Mouse (Mus musculus) right cerebral cortex, postnatal 10 days (tissue): ENCODE data around the gene Lamb3.

Experiments
- DNase-seq, 2 experiments: peaks; one replicate each; pipeline ENCODE4 v3.0.0; 2021; ENCODE audit warnings: low spot score in 2 of 2

Gene Lamb3

DNA sequence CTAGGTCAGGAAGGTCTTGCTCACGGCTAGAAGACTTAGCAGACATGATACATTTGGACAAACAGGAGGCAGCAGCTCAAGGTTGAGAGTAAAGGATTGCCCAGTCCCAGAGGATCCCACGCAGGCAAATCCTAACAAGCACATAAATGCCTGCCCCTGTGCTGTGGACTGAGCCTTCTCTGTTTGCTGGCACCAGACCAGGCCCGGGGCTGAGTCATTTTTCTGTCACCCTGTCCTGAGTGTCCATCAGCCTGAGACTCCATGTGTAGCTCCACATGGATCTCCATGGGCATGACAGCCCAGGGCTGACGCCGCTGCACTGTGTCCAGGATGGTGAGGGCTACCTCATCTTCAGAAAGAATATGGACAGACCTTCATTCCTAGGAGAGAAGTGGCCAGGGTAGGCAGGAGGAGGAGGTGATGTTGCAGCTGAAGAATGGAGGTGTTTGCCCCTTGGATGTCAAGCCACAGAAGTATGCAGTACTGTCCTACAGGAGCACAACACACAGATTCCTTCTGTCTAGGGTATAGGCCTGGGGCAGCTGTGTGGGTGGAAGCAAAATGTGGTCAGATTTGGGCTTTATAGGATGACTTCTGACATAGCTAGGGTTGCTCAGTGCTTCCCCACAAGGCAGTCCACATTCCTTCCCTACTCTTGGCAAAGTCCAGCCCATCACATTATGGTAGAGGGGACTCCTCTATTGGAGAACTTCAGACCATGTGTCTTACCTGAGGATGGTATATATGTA, 134.9 kb downstream of the Lamb3 start:
- no peak for DNase-seq

DNA sequence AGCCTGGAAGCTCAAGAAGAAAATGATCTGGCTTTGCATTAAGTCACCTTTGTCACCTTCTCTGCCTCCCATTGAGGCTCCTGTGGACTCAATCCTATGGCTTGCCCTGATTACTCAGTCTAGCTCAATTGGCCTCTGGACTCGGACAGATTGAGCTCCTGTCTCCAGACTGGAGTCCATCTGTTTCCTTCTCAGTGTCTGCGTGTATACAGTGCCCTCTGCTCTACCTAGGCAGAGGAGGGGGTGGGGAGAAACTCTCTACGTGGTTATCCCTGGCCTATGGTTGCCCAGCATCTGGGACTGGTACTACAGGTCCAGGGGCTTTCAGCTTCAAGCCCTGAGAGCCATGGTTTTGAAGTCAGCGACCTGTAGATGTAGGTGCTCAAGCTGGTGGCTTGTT, 136.4 kb downstream of the Lamb3 start:
- DNase-seq = no peak

DNA sequence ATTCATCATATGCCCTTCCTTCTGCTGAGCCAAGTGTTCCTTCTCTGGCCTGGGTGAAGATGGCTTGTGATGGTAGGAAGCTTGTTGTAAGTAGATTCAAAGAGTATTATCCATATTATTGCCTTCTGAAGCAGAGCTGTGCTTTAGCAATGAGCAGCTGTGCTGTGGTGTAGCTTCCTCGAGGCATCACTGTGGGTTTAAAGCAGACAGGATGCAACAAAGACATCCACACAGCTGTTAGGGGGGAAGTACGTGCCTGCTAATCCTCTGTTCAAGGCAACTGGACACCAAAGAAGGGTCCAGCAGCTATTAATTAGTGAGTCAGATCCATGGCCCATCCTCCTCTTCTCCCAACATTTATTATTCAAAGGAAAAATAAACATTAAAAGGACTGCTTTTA, 137.5 kb downstream of the Lamb3 start:
- no peak for DNase-seq

DNA sequence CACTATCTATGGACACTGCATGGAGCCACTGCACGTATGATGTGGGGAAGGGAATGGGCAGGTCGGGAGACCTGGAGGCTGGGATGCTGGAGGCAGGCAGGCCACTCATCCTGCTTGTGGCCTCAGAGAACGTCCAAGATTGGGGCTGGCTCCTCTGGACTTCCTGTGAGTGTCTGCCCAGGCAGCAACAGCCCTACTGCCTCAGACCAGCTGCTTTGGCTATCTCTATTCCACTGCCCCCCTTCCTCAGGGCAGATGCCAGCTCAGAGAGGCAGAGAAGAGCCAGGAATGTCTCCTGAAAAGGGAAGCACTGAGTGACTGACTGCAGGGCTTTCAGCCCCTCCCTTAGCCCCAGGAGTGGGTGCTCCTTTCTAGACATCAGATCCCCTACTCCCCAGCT, 139.4 kb downstream of the Lamb3 start:
- no peak for DNase-seq

DNA sequence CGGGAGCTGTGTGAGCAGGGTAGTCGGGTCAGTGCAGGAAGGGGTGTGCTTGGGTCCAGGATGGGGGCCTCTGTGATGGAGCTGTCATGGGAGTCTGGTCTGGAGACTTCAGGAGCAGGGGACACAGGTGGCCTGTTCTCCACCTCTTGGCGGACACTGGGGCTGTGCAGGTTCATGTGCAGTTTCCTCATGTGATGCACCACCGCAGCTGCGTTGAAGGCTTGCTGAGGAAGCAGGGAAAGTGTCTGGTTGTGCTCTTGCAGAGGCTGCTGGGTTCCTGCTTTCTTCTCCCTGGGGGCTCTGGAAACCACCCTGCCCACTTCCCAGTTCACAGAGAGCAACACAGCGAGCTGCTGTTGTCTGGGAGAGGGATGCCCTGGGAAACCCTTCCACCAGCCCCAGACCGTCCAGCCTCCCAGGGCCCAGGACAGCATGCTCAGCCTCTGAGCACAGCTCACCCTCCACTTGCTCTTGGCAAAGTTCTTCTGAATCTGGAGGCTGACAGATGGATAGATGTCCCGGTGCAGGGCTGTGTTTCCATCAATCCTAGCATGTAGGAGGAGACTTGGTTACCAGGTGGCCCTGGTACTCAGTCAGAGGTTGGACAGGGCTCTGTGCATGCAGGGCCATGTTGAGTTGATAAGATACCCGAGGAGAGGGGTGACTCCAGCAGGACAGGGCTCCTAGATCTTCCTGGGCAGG, 140.9 kb downstream of the Lamb3 start:
- DNase-seq = no peak

DNA sequence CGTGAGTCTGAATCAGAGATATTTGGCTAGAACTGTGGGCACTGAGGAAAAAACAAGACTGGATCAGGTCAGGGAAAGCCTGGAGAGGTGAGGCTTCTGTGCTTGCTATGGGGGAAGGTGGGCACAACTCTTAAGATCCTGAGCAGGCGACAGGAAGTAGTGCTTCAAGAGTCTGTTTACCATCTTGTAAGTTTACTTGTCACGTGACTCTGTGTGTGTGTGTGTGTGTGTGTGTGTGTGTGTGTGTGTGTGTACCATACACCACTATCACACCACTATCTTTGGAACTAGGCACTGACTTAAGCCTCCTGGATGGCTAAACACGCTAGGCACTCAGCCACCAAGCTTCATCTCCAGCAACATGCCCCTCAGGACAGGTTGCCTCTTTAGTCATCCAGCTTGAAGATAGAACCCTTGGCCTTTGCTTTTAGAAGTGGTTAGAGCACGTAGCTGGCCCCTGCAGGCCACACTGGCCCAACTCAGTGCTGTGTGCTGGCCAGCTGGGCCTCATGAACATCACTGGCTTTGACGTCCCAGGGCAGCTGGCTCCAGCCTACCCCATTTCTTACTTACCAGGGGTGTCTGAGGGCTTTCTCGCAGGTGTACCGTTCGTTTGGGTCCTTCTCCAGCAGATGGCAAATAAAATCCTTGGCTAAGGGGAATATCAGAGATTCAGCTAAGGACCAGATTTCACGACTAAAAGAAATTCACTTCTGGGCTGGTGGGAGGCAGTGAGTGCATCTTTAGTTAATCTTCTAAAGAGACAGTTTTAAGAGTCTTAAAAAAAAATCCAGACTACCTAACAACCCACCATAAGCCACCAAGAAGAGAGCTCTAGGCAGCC, 142.4 kb downstream of the Lamb3 start:
- no peak for DNase-seq

DNA sequence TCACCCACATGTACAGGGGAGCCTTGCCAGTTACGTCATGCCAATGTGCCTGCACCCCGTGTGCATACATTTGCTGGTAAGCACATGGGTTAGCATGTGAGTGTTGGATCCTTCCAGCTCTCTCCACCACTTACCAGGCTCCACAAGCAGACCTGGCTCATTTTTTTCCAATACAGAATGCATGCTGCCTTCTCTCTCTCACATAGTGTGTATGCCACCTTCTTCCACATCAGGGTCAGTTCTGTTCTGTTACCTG, 143.0 kb downstream of the Lamb3 start:
- DNase-seq = peak; percentile 61 to 77

DNA sequence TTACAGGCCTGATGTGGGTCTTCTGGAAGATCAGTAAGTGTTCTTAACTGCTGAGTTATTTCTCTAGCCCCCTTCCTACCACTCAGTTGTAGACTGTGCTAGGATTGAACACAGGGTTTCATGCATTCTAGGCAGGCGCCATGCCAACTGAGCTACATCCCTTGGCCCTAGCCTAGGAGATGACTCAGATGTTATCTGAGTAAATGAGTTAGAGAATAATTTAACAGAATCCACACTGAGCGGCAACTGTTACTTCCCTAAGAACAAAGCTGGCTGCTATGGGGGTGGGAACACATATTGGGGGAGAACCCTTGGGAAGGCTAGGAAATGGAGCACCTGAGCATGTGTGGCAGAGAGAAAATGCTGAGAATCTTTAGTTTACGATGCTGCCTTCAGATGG, 144.1 kb downstream of the Lamb3 start:
- DNase-seq = no peak

DNA sequence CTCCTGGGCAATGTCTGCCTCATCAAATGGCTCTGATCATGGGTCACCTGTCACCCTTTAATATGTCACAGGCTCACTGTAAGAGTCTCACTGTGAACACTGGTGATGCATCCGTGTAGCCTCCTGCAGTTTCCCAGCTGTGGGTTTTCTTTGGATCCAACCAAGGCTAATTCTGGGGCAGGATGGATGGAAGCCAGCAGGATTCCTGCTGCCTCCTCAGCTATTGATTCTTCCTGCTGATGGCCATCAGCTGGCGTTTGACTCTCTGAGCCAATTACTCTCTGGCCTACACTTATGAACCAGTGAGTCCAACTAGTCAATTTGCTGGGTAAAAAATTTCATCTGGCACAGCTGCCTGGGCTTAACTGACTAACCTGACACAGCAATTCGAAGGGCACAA, 151.7 kb downstream of the Lamb3 start:
- no peak for DNase-seq

DNA sequence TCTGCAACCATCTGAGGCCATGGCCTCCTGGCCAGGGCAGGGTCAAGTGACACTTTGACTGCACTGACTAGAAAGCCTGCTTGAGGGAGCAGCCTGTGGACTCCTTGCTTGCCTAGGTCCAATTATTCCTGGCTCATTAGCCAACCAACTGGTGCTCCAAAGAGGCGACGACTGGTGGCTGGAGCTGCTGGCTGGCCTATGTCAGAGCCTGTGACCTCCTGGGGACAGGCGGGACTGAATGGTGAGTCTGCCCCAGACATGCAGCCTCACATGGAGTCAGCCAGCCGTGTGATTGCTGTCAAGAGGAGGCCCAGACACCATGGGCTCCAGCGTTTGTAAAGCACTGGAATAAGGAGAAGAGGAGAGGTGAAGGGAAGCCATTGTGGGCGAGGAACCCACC, 153.7 kb downstream of the Lamb3 start:
- no peak for DNase-seq

DNA sequence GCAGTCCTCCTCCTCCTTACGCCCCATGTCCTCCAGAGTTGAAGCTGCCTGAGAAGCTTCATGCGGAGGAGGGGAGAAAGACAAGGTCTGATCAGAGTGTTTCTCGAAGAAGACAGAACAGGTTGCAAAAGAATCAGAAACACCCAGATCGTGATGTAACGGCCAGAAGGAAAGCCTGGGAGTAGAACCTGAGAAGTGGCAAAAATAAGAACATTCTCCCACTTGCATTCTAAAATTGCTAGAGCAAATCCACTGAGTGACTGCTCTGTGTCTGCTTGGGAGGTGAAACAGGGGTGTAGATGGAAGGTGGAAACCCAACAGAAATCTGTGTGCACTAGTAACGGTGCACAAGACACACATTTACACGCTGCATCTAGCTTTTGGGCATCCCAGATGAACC, 154.6 kb downstream of the Lamb3 start:
- DNase-seq = no peak

DNA sequence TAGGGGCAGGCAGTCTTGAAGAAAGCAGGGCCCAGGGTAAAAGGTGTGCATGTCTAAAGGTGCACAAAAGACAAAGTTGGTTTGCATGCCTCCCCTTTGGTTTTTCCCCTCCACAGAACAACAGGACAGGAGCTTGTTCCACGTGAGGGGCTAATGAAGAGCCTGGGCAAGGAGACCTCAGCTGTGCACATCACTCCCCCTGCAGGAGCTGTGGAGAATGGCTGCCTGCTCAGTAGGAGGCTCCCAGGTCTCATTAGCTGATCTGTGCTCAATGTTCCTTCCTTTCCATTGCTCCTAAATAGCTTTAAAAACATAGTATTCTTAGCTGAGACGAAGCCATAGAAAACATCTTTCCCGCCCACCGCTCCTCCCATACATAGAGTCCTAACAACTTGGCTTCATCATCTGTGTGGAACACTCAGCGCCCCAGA, 156.3 kb downstream of the Lamb3 start:
- peak in 1 of 2 experiments; percentile 63 for DNase-seq

DNA sequence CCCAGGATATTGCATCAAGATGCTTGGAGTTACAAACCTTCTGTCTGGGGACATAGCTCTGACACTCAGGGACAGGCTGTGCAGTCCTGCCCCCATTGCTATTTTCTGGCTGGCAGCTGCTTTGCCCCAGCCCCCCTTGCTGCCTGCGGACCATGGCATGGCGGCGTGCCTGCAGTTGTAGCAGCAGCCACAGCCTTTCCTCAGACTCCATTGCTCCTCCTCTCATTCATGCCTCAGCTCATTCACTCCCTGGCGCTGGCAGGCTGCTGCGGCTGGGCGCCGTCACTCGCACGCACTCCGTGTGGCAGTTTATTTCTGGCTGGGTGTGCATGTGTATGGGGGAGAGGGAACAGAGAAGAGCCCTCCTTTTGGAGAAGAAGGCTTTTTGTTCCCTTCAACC, 160.6 kb downstream of the Lamb3 start:
- peak; percentile 88 to 89 for DNase-seq

DNA sequence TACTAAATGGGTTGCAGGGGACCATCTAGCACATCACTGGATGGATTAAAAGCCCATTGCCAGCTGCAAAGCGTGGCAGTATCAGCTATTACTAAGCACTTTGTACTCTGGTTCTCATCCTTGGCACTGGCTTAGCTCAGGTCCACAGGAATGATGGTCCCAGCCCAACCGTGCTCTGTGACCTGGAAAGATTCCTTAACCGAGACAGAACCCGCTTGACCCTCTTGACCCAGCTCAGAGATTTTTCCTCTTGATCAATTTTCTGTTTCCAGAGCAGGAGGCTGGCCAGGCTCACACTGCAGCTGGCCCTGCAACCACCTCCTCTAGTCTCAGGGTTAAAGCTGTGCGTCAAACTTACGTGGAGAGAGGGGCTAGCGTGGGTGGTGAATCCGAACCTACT, 161.6 kb downstream of the Lamb3 start:
- DNase-seq = no peak

DNA sequence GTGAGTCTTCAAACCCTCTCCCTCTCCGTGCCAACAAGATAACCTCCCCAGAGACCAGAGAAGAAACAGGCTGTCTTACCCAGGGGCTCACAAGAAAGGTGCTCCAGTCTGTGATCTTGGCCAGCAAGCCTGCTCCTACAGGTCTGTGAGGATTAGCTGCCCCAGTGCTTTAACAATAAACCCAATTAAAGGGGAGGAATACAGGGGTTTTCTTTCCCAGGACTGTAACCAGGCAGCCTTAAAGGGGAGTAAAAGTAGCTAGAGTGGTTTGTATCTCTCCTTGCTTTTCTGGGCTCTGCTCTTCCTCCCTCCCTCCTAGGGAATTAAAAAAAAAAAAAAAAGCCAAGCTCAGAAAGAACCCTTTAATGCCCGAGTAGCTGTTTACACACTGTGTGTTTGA, 162.6 kb downstream of the Lamb3 start, which contains the start of gene Camk1g:
TSS of gene Camk1g (minus strand) at position 203 of the 400 bp plus-strand sequence.
- DNase-seq = peak; percentile 63 to 77

DNA sequence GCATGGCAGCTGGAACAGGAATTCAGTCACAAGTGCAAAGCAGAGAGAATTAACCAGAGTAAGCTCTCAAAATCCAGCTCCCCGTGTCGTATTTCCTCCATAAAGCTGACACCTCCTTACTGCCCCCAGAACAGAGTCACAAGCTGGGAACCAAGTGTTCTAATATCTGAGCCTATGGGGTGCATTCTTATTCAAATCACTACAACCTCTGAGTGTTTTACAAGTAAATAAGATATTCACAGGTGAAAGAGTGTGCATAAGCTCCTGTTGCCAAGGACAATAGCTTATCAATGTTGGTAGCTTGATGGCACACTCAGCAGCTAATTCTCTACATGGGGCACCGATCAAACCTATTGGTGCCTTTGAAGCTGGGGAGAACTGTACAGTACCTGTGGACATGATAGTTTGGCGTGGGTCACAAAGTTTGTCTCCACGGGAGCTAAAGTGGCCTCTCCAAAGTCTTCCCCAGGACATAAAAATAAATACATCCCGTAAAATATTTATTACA, 166.5 kb downstream of the Lamb3 start:
- no peak for DNase-seq

DNA sequence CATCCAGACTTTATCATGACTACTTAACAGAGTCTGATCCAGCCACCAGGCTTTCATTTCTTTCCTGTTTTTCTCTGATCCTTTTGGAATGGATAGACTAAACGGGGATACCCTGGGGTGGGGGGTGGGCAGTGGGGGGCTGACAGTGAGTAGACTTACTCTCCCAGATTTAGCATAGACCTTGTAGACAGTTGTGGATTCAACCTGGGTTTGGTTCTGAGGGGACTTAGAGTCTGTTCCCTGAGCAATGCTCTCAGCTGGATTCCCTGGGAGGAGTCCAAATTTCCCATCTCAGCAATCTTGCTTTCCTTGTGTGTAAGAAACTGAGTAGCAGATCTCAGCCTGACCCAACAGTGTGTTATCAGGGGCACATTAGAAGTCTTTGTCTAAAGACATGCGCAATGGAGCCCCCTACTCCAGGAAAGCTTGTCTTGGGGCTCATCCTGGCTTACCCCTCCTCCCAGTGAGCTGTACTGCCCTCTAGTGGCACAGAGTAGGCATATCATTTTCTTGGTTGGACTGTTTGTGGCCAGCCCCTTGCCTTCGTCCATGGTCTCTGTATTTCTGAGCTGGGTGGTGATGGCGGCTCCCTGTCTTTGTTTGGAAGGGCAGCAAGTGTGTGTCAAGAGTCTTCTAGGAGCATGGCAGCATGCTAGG, 169.1 kb downstream of the Lamb3 start:
- DNase-seq = peak; percentile 49 to 66

DNA sequence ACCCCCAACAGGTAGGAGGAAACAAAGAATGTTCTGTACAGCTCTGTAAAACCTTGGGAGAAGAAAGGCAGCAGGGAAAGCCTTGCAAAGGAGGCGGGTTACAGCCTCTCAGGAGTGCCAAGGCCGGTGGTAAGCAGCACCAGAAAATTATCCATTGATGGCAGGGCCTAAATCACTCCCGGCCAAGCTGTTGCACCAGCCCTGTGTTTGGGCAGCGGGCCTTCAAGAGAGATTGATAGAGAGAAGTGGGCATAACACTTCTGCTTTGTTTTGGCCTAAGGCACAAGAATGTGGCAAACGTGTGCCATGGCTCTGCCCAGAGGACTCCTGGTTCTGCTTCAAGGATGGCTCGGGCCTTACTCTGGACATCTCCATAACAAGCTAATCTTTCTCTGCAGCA, 172.1 kb downstream of the Lamb3 start:
- no peak for DNase-seq

DNA sequence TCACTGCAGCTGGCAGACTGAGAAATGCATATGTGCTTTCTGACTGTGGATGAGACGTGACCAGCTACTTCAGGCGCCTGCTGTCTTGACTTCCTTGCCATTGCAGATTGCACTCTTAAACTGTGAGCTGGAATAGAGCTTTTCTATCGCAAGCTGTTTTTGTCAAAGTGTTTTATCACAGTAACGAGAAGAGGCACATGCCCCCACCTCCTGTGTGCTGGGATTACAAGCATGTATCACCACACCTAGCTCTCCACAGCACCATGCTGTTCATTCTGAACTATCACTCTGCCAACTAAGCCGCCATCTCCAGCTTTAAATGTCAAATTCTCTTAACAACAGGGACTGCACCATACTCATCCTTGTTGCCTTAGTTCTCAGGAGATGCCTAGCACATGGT, 173.4 kb downstream of the Lamb3 start:
- no peak for DNase-seq

DNA sequence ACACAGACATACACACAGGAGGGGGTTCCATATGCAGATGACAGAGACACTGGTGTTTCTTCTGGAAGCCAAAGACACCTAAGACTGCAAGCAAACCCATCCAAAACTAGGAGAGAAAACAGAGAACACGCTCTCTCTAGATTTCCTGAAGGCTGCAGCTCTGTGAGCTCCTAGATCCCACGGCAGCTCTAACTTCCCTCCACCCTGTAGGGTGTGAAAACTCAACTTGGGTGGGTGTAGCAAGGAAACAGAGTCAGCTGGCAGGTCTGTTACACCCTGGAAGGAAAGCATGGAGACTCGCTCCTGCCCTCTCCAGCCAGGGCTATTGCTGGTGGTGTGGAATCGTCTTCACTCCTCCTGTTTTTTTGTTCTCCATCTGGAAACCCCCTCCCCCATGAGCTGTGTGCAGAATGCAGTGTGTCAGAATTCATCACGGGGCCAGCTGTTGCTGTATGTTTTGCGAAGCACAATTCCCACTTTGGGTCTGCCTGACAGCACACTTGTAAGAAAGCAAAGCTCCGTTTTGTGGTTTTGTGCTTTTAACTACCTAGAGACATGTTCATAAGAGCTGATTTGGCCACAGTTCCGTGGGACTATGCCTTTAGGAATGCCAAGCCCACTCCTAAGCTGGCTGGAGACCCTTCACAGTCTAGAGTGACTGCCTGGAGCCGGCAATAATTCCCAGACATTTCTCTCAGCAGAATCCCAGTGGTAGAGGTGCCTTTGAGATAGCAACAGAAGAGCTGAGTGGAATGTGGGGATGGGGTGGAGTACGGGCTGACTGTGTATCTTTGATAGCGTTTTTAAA, 174.3 kb downstream of the Lamb3 start:
- DNase-seq = peak; percentile 53 to 62

DNA sequence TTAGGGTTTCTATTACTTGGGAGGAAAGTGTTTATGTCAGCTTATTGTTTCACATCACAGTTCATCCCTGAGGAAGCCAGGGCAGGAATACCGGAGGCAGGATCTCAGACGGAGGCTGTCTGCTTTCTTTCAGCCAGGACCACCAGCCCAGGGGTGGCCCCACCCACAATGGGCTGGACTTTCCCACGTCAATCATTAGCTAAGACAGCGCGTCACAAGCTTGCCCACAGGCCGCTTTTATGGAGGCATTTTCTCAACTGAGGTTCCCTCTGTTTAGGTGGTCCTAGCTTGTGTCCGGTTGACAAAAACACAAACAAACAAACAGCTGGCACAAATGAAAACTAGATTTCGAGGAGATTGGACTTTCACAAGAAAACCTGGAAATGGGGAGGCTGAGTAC, 174.9 kb downstream of the Lamb3 start:
- DNase-seq = no peak
